ENCODE assay signal across 16 mouse cellular contexts in genomic region chr19:4203148-4203547, GRCm38 (mm10). TPM values are rescaled to one million over a fixed set of nuclear protein-coding genes. Genes with fewer than 3 reads are reported as not detected.
DNase-seq lines count a peak whose midpoint lies in the region; ATAC-seq and TF ChIP-seq lines count a peak whose summit lies in the region.
"Had no signal": no experiment of that assay in that cellular context is flagged by ENCODE, and none has a peak within 500 bp of the region (broad histone marks: within the 10 kb centered on the region; RNA-seq: fewer than 3 reads in every experiment).

No protein-coding gene starts in this region.

- TF ChIP-seq CTCF in layer of hippocampus, adult 2 months (conservative IDR thresholded peaks at IDR 0.05) = no peak
- TF ChIP-seq CTCF in thymus, adult 2 months (IDR thresholded peaks at IDR 0.05; ENCODE audit: borderline replicate concordance, control insufficient read depth, extremely low read depth, insufficient read depth, low read length, poor library complexity) = no peak

- H3K4me3 ChIP-seq in layer of hippocampus, adult 2 months = no peak overlapping the region
- H3K4me3 ChIP-seq in thymus, adult 2 months (ENCODE audit: control insufficient read depth, insufficient read depth, low read length) = no peak overlapping the region
- H3K4me3 ChIP-seq in liver, embryonic 11.5 days (ENCODE audit: low read depth, low read length) = no peak overlapping the region
- H3K4me3 ChIP-seq: embryonic facial prominence, embryonic 12.5 days had no signal

- H3K4me1 ChIP-seq in thymus, adult 2 months (replicated peaks; ENCODE audit: control insufficient read depth, insufficient read depth, low read length) = peaks cover 40% of the 10 kb centered on the region
- peaks cover 19% of the 10 kb centered on the region for H3K4me1 ChIP-seq in liver, embryonic 11.5 days (replicated peaks; ENCODE audit: control insufficient read depth, insufficient read depth, low read length)

- TF ChIP-seq POLR2A in thymus, adult 2 months (IDR thresholded peaks at IDR 0.05; ENCODE audit: control insufficient read depth, extremely low read depth, insufficient read depth, low read length, poor library complexity) = no peak

- ATAC-seq in liver, embryonic 11.5 days (replicated peaks; ENCODE audit: low FRiP score) = no peak
- ATAC-seq: forebrain, embryonic 14.5 days had no signal

- H3K4me2 ChIP-seq in liver, embryonic 11.5 days = no peak overlapping the region

- H3K27me3 ChIP-seq in thymus, adult 2 months (ENCODE audit: control insufficient read depth, insufficient read depth, low read length) = no peaks in the 10 kb centered on the region
- H3K27me3 ChIP-seq in liver, embryonic 11.5 days (replicated peaks; ENCODE audit: control insufficient read depth, insufficient read depth, low read length) = peaks cover 6% of the 10 kb centered on the region; the same call in 1 of the 2 replicates
- H3K27me3 ChIP-seq: hindbrain, embryonic 15.5 days had no signal

- 17% methylated on average over 3 of the region's 3 CpGs for WGBS in thymus, adult 2 months
- WGBS in liver, embryonic 11.5 days = 51% methylated on average over 3 of the region's 3 CpGs

- no peaks in the 10 kb centered on the region for H3K9me3 ChIP-seq in liver, embryonic 11.5 days (ENCODE audit: control insufficient read depth, low read length)
- H3K9me3 ChIP-seq: embryonic facial prominence, embryonic 12.5 days; hindbrain, embryonic 15.5 days; limb, embryonic 13.5 days had no signal

- DNase-seq in layer of hippocampus, adult 2 months (ENCODE audit: low spot score in 2 of 2) = no peak
- DNase-seq in layer of hippocampus, adult 9-11 months = no peak
- DNase-seq in thymus, adult 2 months = no peak
- DNase-seq in thymus, postnatal 10 days (ENCODE audit: low spot score in 2 of 2) = no peak
- no peak for DNase-seq in liver, embryonic 11.5 days (ENCODE audit: low spot score)
- no peak for DNase-seq in embryo, embryonic 11 days
- no peak for DNase-seq in frontal cortex, adult 2 months (ENCODE audit: extremely low spot score in 1 of 2, low spot score in 1 of 2)
- DNase-seq: adrenal gland, postnatal 10 days; cerebellum, adult 8-10 months; midbrain, embryonic 14.5 days had no signal

- H3K36me3 ChIP-seq in thymus, adult 2 months (ENCODE audit: control insufficient read depth, insufficient read depth, low read length) = 0 out of 2 replicates have a peak, but pooled peaks cover 3% of the 10 kb centered on the region
- peaks cover 6% of the 10 kb centered on the region; the same call in 1 of the 2 replicates for H3K36me3 ChIP-seq in liver, embryonic 11.5 days (ENCODE audit: control insufficient read depth, insufficient read depth, low read length)
- H3K36me3 ChIP-seq: hindbrain, embryonic 15.5 days had no signal

- no peak overlapping the region for H3K9ac ChIP-seq in liver, embryonic 11.5 days (ENCODE audit: low read depth, low read length)

- H3K27ac ChIP-seq in layer of hippocampus, adult 2 months = peak overlapping the region; percentile 96
- H3K27ac ChIP-seq in thymus, adult 2 months (ENCODE audit: control insufficient read depth, insufficient read depth, low read length) = peak overlapping the region; percentile 94
- peak overlapping the region; percentile 28; the same call in 1 of the 2 replicates for H3K27ac ChIP-seq in liver, embryonic 11.5 days (ENCODE audit: low read depth, low read length)
- H3K27ac ChIP-seq: embryonic facial prominence, embryonic 12.5 days; hindbrain, embryonic 15.5 days; limb, embryonic 13.5 days had no signal

RNA-seq across cellular contexts. Expression of gene Rad9a, which starts 1.7 kb away (rescaled TPM):
- total RNA-seq in layer of hippocampus, adult 2 months (2021) = 1 to 10 TPM; 8.1 to 8.7 TPM
- 119 and 143 TPM in 2 replicates for polyA plus RNA-seq in thymus, adult 2 months (2012; rRNA removed)
- 35.7 and 38.8 TPM in 2 replicates for polyA plus RNA-seq in liver, embryonic 11.5 days (2014; fragmentation: Nextera tagmentation; extraction: Ambion mirVana)
- polyA plus RNA-seq in frontal cortex, adult 2 months (2012; rRNA removed) = 18.4 and 19.3 TPM in 2 replicates

RNA-seq across cellular contexts. Expression of gene Clcf1, which starts 10.9 kb away (rescaled TPM):
- under 1 TPM; 0.61 to 0.76 TPM for total RNA-seq in layer of hippocampus, adult 2 months (2021)
- 32.9 and 36.1 TPM in 2 replicates for polyA plus RNA-seq in thymus, adult 2 months (2012; rRNA removed)
- polyA plus RNA-seq in liver, embryonic 11.5 days (2014; fragmentation: Nextera tagmentation; extraction: Ambion mirVana) = 1.9 and 2.4 TPM in 2 replicates
- 3.9 and 4.5 TPM in 2 replicates for polyA plus RNA-seq in frontal cortex, adult 2 months (2012; rRNA removed)

RNA-seq across cellular contexts. Expression of gene AC109138.7, which starts 11.0 kb away (rescaled TPM):
- total RNA-seq in layer of hippocampus, adult 2 months (2021) = not detected
- polyA plus RNA-seq in thymus, adult 2 months (2012; rRNA removed) = not detected in 2 replicates
- not detected in 2 replicates for polyA plus RNA-seq in liver, embryonic 11.5 days (2014; fragmentation: Nextera tagmentation; extraction: Ambion mirVana)
- polyA plus RNA-seq in frontal cortex, adult 2 months (2012; rRNA removed) = not detected in 2 replicates
- total RNA-seq: adrenal gland, postnatal 10 days; gastrocnemius, postnatal 4 days; layer of hippocampus, adult 18-20 months had no signal
- polyA plus RNA-seq: embryonic facial prominence, embryonic 12.5 days; forebrain, embryonic 14.5 days; hindbrain, embryonic 15.5 days; limb, embryonic 13.5 days; midbrain, embryonic 14.5 days had no signal

RNA-seq across cellular contexts. Expression of gene Ppp1ca, which starts 11.3 kb away (rescaled TPM):
- total RNA-seq in layer of hippocampus, adult 2 months (2021) = 100 to 1,000 TPM; 263 to 276 TPM
- polyA plus RNA-seq in thymus, adult 2 months (2012; rRNA removed) = 897 and 1,014 TPM in 2 replicates
- 773 and 809 TPM in 2 replicates for polyA plus RNA-seq in liver, embryonic 11.5 days (2014; fragmentation: Nextera tagmentation; extraction: Ambion mirVana)
- polyA plus RNA-seq in frontal cortex, adult 2 months (2012; rRNA removed) = 347 and 379 TPM in 2 replicates

RNA-seq across cellular contexts. Expression of gene Tbc1d10c, which starts 12.1 kb away (rescaled TPM):
- total RNA-seq in layer of hippocampus, adult 2 months (2021) = 1 to 10 TPM in 1 of 2 experiments, under 1 TPM in 1; 0.91 to 1.0 TPM
- polyA plus RNA-seq in thymus, adult 2 months (2012; rRNA removed) = 622 and 718 TPM in 2 replicates
- 3.3 and 3.4 TPM in 2 replicates for polyA plus RNA-seq in liver, embryonic 11.5 days (2014; fragmentation: Nextera tagmentation; extraction: Ambion mirVana)
- polyA plus RNA-seq in frontal cortex, adult 2 months (2012; rRNA removed) = 2.6 and 3.3 TPM in 2 replicates

Comparison
In these comparisons a context has a peak if more than half of its experiments do, and no peak if none do; other contexts are left out.
1. H3K27ac ChIP-seq: peak in every context shown above with its lines; median percentile 96 in layer of hippocampus, adult 2 months; 94 in thymus, adult 2 months; 28 in liver, embryonic 11.5 days.